Mouse (Mus musculus) small intestine, adult 2 months (tissue): ENCODE measurements around the gene CK137956.

Source experiments
- CTCF ChIP-seq: fragments of 200-500 bp; IDR thresholded peaks from 2 replicates; pipeline ENCODE4 v1.5.1; 2012; ENCODE audit warnings: low read depth, mild to moderate bottlenecking, control low read depth, inconsistent platforms, low read length, moderate library complexity, mixed read lengths; ENCODE audit not compliant: insufficient replicate concordance, insufficient read length; ENCODE audit errors: extremely low read depth
- POLR2A ChIP-seq: fragments of 200-500 bp; IDR thresholded peaks from 2 replicates; pipeline ENCODE4 v1.6.1; 2012; ENCODE audit warnings: low read depth, mild to moderate bottlenecking, control low read depth, inconsistent platforms, low read length, moderate library complexity

DNA sequence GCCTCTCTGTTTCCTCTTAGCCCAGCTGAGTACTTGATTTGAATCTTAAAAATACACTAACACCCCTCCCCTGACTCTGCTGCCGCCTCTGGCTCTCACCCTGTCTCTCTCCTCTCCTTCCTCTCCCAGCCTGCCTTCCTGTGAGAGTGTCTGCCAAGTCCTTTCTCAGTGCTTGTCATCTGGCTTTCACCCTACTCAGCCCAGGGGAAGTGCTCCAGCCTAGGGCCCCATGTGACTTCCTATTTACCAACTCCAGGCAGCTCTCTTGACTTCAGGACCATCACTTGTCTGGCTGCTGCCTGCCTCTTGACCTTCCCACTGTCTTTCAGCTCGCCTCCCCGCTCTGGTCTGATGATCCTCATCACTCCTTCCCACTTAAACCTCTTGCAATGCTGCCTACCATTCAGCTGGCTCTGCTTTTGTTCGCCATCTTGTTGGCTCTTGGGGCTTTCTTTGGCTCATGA is 31.9 kb upstream of the CK137956 start:
- no peak for TF ChIP-seq POLR2A
- TF ChIP-seq CTCF = no peak
